Mouse (Mus musculus) erythroblast, embryonic 14.5 days (primary cell): ENCODE measurements around the gene Chsy1.

ENCODE experiments used
- GATA1 ChIP-seq: IDR thresholded peaks from 2 replicates; pipeline ENCODE4 v1.6.1; 2012; ENCODE audit warnings: low read length, inconsistent platforms, mixed read lengths
- TAL1 ChIP-seq: IDR thresholded peaks from 3 replicates; pipeline ENCODE4 v1.6.1; 2012; ENCODE audit warnings: low read length, inconsistent platforms, mixed read lengths

DNA sequence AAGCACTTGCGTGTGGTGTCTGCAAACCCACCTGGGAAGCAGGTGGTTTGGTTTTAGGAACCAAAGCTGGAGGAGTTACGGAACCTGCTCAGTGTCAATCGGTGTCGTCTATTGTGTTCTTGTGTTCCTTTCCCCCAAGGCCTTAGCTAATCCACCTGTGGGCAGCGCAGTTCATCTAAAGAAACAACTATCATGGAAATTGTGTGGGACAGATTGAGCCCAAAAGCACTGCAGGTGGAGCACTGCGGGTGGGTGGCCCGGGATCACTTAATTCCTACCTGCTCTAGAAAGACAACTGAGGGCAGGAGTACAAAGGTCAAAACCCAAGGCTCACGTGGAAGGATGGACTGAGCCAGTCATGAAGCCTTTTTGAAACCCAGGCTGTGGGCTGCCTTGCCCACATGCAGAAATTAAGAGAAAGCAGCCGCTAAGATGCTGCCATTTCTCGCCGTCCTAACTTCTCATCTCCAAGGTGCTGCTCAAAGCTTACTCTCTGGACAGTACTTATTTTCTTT is 18.6 kb upstream of the Chsy1 start:
- TF ChIP-seq GATA1, result no peak
- TF ChIP-seq TAL1, result no peak
